Mouse (Mus musculus) left cerebral cortex, adult 18-20 months (tissue): Measurements from ENCODE around the gene B3gat3. TPM values are rescaled to one million over a fixed set of nuclear protein-coding genes. Genes with fewer than 3 reads are reported as not detected.
"Not testable (repeated sequence)": the region's sequence is repeated elsewhere in the genome, so short reads cannot be mapped to it uniquely, and the experiment has no call there.

Source experiments
- DNase-seq, 2 experiments: peaks; one replicate each; pipeline ENCODE4 v3.0.0; 2021 to 2022; ENCODE audit warnings: low spot score in 2 of 2, mixed read lengths in 1 of 2
- total RNA-seq, 2 experiments: library from RNA; stranded (reverse); gene quantifications; 2 replicates each; pipeline ENCODE4 v1.2.3; 2021

The B3gat3 gene
- total RNA-seq, 2 experiments from 2014 or later = 188 to 189 TPM

- not testable (repeated sequence) for DNase-seq
These were observed 22.8 kb upstream of the B3gat3 start for GRCm38 (mm10) chr19:8897211-8897864.

- peak; percentile 95 to 99 for DNase-seq
These were observed 22.2 kb upstream of the B3gat3 start, which contains the start of gene Ganab for GRCm38 (mm10) chr19:8897865-8898495. Gene Ganab, plus strand, starts transcription at chr19:8898071.

GRCm38 (mm10) chr19:8898576-8898975 lies 21.6 kb upstream of the B3gat3 start:
- no peak for DNase-seq

GRCm38 (mm10) chr19:8899079-8899478 lies 21.1 kb upstream of the B3gat3 start:
- no peak for DNase-seq

- DNase-seq = no peak
These were observed 16.8 kb upstream of the B3gat3 start for GRCm38 (mm10) chr19:8903412-8903811.

- no peak for DNase-seq
These were observed 11.6 kb upstream of the B3gat3 start for GRCm38 (mm10) chr19:8908531-8908930.

- peak in 1 of 2 experiments; percentile 53 for DNase-seq
These were observed 8.4 kb upstream of the B3gat3 start for GRCm38 (mm10) chr19:8911810-8912209.

GRCm38 (mm10) chr19:8914212-8914611 lies 6.0 kb upstream of the B3gat3 start:
- DNase-seq = peak in 1 of 2 experiments; percentile 54

- no peak for DNase-seq
These were observed 1.2 kb upstream of the B3gat3 start for GRCm38 (mm10) chr19:8919000-8919399.

GRCm38 (mm10) chr19:8919684-8920072 lies 496 bp upstream of the B3gat3 start:
- DNase-seq = no peak

- no peak for DNase-seq
These were observed 690 bp downstream of the B3gat3 start for GRCm38 (mm10) chr19:8920836-8921291.

- DNase-seq = no peak
These were observed 1.6 kb downstream of the B3gat3 start for GRCm38 (mm10) chr19:8921741-8922140.

GRCm38 (mm10) chr19:8926766-8927165 lies 6.6 kb downstream of the B3gat3 start:
- no peak for DNase-seq

GRCm38 (mm10) chr19:8927891-8928525 lies 7.8 kb downstream of the B3gat3 start:
- no peak for DNase-seq

GRCm38 (mm10) chr19:8928689-8929223 lies 8.6 kb downstream of the B3gat3 start:
- no peak for DNase-seq

- peak in 1 of 2 experiments; percentile 41 for DNase-seq
These were observed 9.3 kb downstream of the B3gat3 start, which contains the start of the genes Rom1 and Eml3 for GRCm38 (mm10) chr19:8929224-8930088. Gene Rom1, minus strand, starts transcription at chr19:8929356. Gene Eml3, plus strand, starts transcription at chr19:8929552.

- no peak for DNase-seq
These were observed 9.9 kb downstream of the B3gat3 start for GRCm38 (mm10) chr19:8930117-8930516.

GRCm38 (mm10) chr19:8930771-8931170 lies 10.6 kb downstream of the B3gat3 start:
- DNase-seq = no peak

GRCm38 (mm10) chr19:8936736-8937135 lies 16.6 kb downstream of the B3gat3 start:
- DNase-seq = no peak

GRCm38 (mm10) chr19:8940526-8941133 lies 20.5 kb downstream of the B3gat3 start:
- no peak for DNase-seq
